Mouse (Mus musculus) neural tube, embryonic 13.5 days (tissue): ENCODE data around the gene A2m. TPM values are rescaled to one million over a fixed set of nuclear protein-coding genes. Genes with fewer than 3 reads are reported as not detected.
A peak's percentile ranks its signal among the peaks of the same experiment; 100 is the strongest.

ENCODE experiments used
- ATAC-seq: fragments of 200-750 bp; cut with Nextera tagmentation; 2 replicates; pipeline ENCODE4 v1.8.0; 2017; ENCODE audit warnings: low read depth, mild to moderate bottlenecking, moderate TSS enrichment, moderate library complexity
- H3K27ac ChIP-seq: fragments of 300-500 bp; sonication (generic); replicated peaks from 2 replicates; pipeline ENCODE4 v1.5.1; 2015; ENCODE audit warnings: moderate library complexity, mild to moderate bottlenecking, inconsistent platforms
- H3K27me3 ChIP-seq: fragments of 300-500 bp; sonication (generic); 2 replicates; pipeline ENCODE4 v1.6.1; 2015; ENCODE audit warnings: mild to moderate bottlenecking, inconsistent platforms
- H3K36me3 ChIP-seq: fragments of 300-500 bp; sonication (generic); 2 replicates; pipeline ENCODE4 v1.6.1; 2015; ENCODE audit warnings: mild to moderate bottlenecking, inconsistent platforms
- H3K4me1 ChIP-seq: fragments of 300-500 bp; sonication (generic); replicated peaks from 2 replicates; pipeline ENCODE4 v1.6.1; 2015; ENCODE audit warnings: inconsistent platforms
- H3K4me2 ChIP-seq: fragments of 300-500 bp; sonication (generic); 2 replicates; pipeline ENCODE4 v1.6.1; 2015; ENCODE audit warnings: inconsistent platforms, mild to moderate bottlenecking, moderate library complexity
- H3K4me3 ChIP-seq: fragments of 300-500 bp; sonication (generic); 2 replicates; pipeline ENCODE4 v1.5.1; 2015; ENCODE audit warnings: mild to moderate bottlenecking, inconsistent platforms
- H3K9ac ChIP-seq: fragments of 300-500 bp; sonication (generic); 2 replicates; pipeline ENCODE4 v1.6.1; 2015; ENCODE audit warnings: moderate library complexity, mild to moderate bottlenecking, inconsistent platforms
- H3K9me3 ChIP-seq: fragments of 300-500 bp; sonication (generic); 2 replicates; pipeline ENCODE4 v1.6.1; 2016; ENCODE audit warnings: inconsistent platforms
- WGBS: fragments of 180-500 bp; shearing (Covaris S2); methylation state at CpG from one replicate; pipeline ENCODE4 v1.1.7; 2015; 5-methylcytosine and 5-hydroxymethylcytosine counted together
- polyA plus RNA-seq: library from polyadenylated mRNA; unstranded; fragments of >200 nt; fragmentation: Nextera tagmentation; extraction: Ambion mirVana; gene quantifications from 2 replicates; pipeline ENCODE4 v1.2.1, GENCODE M21; 2015

Gene A2m
- polyA plus RNA-seq = 9.1 and 10.2 TPM in 2 replicates

DNA sequence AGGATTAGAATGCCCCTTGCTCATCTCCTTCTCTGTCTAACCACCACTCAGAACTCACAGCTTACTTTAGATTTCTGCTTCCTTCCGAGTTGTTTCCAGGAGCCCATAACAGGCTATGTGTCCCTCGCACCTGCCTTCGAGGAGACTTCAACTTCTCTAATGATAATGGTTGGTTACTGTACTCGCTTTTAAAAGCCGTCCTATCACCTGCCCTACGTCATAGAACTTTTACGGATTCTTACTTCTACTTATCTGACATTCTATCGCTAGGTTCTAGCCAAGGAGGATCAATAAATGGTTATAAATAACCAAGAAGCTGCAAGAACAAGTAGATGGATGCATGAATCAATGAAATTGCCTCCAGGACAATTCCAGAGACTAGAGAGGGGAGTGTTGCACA, at the start of gene A2m:
TSS of gene A2m (plus strand) at position 301 of the 400 bp plus-strand sequence.
- H3K9me3 ChIP-seq = no peaks in the 10 kb centered on the region
- peak within 1 kb of the TSS; percentile 46 for H3K9ac ChIP-seq
- H3K4me1 ChIP-seq = peaks cover 8% of the 10 kb centered on the region
- H3K4me2 ChIP-seq = peak within 1 kb of the TSS; percentile 50
- H3K36me3 ChIP-seq = no peaks in the 10 kb centered on the region
- ATAC-seq = no peak
- no peaks in the 10 kb centered on the region for H3K27me3 ChIP-seq
- WGBS = 85% methylated on average over 8 of the region's 8 CpGs
- H3K27ac ChIP-seq = no peak within 1 kb of the TSS
- H3K4me3 ChIP-seq = peak within 1 kb of the TSS; percentile 22

DNA sequence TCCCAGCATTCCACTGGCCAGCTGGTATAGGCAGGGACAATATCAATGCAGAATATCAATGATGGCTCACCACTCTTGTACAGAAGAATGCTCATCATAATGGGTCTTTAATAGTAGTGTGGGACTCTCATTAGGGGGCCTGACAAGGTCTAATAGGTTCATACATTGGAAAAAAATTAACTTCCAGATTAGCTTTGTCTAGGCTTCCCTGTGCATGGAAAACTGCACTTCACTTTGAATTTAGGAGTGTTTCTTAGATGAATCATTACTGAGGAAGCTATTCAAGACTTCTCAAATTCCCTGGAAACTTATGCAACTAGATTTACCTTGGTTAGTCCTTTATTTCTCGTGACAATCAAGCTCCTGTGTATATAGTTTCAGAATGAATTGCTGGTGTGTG, 45.0 kb upstream of the A2m start:
- Histone ChIP-seq H3K9me3 (no peaks in the 10 kb centered on the region), H3K36me3 (no peaks in the 10 kb centered on the region), H3K27me3 (no peaks in the 10 kb centered on the region), H3K4me3 (no peak overlapping the region), H3K9ac (no peak overlapping the region), H3K27ac (no peak overlapping the region), H3K4me2 (no peak overlapping the region), H3K4me1 (no peaks in the 10 kb centered on the region)
- 55% methylated on average over 1 of the region's 1 CpGs for WGBS
- ATAC-seq = no peak

DNA sequence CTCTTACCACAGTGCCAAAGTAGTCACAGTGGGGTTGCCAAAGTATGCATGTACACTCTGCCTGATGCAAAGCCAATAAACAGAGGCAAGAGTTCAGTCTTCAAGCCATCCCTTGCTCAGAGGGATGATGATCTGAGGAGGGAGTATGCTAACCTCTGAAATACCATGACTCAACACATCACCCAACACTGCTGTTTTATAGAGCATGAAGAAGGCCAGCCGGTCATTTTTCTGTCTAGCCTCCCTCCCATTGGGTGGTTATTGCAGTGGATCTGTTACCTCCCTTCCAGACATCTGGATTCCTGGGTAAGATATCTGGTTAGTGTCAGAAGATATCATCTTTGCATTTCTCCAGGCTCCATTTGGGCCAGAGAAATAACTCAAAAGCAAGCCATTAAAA, 34.2 kb upstream of the A2m start:
- 88% methylated on average over 1 of the region's 1 CpGs for WGBS

DNA sequence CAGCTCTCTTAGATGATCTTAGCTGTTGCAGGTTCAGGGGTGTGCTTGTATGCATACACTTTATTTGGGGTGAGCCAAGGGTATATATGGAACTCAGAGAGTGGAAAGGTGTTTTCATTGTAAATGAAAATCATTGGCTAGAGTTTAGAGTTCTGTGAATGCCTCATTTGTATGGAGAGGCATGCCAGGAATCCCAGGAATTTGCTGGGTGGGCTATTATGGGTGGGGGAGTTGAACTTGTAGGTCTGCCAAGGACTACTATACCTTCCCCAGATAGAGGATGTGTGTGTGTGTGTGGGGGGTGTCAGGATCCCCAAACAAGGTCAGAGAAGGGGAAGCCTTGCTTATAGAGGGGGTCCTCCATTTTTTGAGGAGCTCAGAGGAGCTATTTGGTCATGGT, 27.3 kb upstream of the A2m start:
- no peaks in the 10 kb centered on the region for H3K36me3 ChIP-seq
- H3K27me3 ChIP-seq = no peaks in the 10 kb centered on the region
- H3K4me1 ChIP-seq = no peaks in the 10 kb centered on the region
- no peak overlapping the region for H3K27ac ChIP-seq
- no peak overlapping the region for H3K4me2 ChIP-seq
- H3K9ac ChIP-seq = no peak overlapping the region
- no peak overlapping the region for H3K4me3 ChIP-seq
- no peaks in the 10 kb centered on the region for H3K9me3 ChIP-seq
- ATAC-seq = no peak

More for the DNA sequence above, 34.2 kb upstream of the A2m start:
- Histone ChIP-seq H3K27me3 (no peaks in the 10 kb centered on the region), H3K9me3 (no peaks in the 10 kb centered on the region), H3K9ac (no peak overlapping the region), H3K27ac (no peak overlapping the region), H3K36me3 (no peaks in the 10 kb centered on the region), H3K4me2 (no peak overlapping the region), H3K4me1 (no peaks in the 10 kb centered on the region), H3K4me3 (no peak overlapping the region)
- ATAC-seq = no peak

DNA sequence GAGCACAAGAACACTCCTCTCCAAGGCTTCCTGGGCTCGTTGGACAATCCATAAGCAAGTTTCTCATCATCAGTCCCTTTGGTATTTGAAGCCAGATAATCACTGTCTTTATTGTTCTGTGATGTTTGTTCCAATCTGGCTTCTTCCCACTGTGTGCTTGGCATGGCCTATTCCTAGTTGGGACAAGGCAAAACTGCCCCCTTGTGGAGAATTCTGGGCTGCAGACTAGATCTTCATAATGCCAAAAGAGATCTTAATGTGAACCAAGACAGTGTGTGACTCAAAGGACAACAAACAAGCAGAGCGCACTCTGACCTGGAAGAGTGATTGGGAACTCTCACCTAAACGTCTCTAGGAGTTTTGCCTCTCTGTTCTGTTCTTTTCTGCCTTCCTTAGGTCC, 23.4 kb upstream of the A2m start:
- Histone ChIP-seq H3K27ac (no peak overlapping the region), H3K9ac (no peak overlapping the region), H3K36me3 (no peaks in the 10 kb centered on the region), H3K27me3 (no peaks in the 10 kb centered on the region), H3K9me3 (no peaks in the 10 kb centered on the region), H3K4me2 (no peak overlapping the region), H3K4me1 (no peaks in the 10 kb centered on the region), H3K4me3 (no peak overlapping the region)
- 59% methylated on average over 3 of the region's 3 CpGs for WGBS
- ATAC-seq = no peak

DNA sequence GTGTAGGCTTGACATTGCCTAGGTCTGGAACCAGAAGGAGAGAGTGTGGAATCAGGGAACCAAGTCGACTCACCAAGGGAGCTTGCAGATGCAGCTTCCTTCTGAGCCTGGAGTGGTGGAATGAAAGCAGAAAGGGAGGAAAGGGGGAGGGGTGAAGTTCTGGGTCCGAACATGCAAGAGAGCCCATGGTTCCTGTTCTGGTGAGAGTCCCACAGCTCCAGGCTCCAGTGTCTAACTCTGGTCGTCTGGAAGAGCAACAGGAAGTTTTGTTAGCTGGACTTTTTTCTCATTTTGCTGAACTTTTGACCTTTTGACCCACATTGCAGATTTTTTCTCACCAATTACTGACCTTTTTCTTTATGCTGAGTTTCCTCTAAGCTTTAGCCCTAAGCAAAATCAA, 17.7 kb upstream of the A2m start:
- Histone ChIP-seq H3K4me1 (no peaks in the 10 kb centered on the region), H3K4me2 (no peak overlapping the region), H3K27ac (no peak overlapping the region), H3K4me3 (no peak overlapping the region), H3K9ac (no peak overlapping the region), H3K9me3 (no peaks in the 10 kb centered on the region), H3K36me3 (no peaks in the 10 kb centered on the region), H3K27me3 (no peaks in the 10 kb centered on the region)
- WGBS = 41% methylated on average over 3 of the region's 3 CpGs
- no peak for ATAC-seq

DNA sequence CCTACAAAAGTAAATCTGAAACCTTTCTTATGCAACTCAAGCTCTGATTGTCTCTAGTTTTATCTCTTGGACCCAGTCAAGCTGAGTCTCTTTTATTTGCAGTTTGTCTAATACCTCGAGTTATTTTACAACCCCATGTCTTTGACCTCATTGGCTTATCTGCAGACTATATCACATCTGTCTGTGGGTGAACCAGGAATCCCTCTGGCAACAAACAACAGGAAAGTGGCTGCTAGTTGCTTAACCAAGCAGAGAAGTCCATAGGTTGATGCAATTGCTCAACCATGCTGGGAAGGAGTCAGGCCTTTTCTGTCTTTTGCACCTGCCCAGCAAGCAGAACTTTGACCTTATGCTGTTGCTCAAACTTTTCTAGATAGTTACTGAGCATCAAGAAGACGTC, 12.7 kb upstream of the A2m start:
- H3K27me3 ChIP-seq = no peaks in the 10 kb centered on the region
- 83% methylated on average over 2 of the region's 2 CpGs for WGBS

DNA sequence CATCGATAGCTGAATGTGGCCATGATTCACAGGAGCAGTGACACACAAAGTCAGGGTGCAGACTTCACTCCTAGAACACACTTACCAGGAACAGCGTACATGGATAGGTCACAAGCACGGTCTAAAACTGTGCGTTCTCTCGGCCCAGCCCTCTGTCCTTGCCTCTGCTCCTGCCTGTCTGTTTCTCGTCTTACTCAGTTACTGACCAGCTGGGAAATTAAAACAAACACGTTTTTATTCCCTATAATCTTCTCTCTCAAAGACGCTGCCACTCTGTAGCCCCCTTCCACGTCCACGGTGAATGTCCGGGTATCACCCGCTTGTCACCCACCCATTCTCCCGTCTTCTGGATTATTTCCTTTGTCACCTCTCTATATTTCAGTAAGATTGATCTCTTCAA, 656 bp upstream of the A2m start:
- Histone ChIP-seq H3K36me3 (no peaks in the 10 kb centered on the region), H3K4me1 (peaks cover 8% of the 10 kb centered on the region), H3K27ac (no peak overlapping the region), H3K4me3 (no peak overlapping the region), H3K27me3 (no peaks in the 10 kb centered on the region), H3K9me3 (no peaks in the 10 kb centered on the region), H3K9ac (no peak overlapping the region), H3K4me2 (no peak overlapping the region)
- ATAC-seq = no peak
- 83% methylated on average over 13 of the region's 13 CpGs for WGBS

More for the DNA sequence above, 12.7 kb upstream of the A2m start:
- Histone ChIP-seq H3K9me3 (no peaks in the 10 kb centered on the region), H3K36me3 (no peaks in the 10 kb centered on the region), H3K4me3 (no peak overlapping the region), H3K9ac (no peak overlapping the region), H3K27ac (no peak overlapping the region), H3K4me1 (no peaks in the 10 kb centered on the region), H3K4me2 (no peak overlapping the region)
- ATAC-seq = no peak

DNA sequence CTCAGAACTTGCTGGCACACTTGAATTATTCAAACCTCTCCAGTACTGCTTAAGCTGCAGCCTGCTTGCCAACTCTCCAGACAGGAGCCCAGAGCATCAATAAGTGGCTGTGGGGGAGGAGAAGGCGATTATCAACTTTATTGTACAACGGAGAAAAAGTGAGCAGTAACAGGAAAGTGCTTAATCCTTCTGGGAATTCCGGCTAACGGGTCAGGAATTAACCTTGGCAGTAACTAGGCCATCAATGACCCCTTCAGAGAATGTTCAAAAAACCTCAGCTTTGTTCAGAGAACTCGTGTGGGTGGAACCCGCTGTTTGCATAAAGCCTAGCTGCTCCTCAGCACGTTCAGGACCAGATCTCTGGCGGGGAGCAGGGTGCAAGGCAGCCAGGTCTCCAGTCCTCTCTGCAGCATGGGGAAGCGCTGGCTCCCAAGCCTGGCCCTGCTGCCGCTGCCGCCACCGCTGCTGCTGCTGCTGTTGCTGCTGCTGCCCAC, 749 bp downstream of the A2m start:
- no peaks in the 10 kb centered on the region for H3K27me3 ChIP-seq
- no peaks in the 10 kb centered on the region for H3K9me3 ChIP-seq
- no peaks in the 10 kb centered on the region for H3K36me3 ChIP-seq
- H3K4me3 ChIP-seq = peak overlapping the region; percentile 22
- peak overlapping the region; percentile 50 for H3K4me2 ChIP-seq
- 0 out of 2 replicates have a peak, but pooled peaks have one; percentile 53 for ATAC-seq
- peaks cover 8% of the 10 kb centered on the region for H3K4me1 ChIP-seq
- peak overlapping the region; percentile 46 for H3K9ac ChIP-seq
- 7% methylated on average over 12 of the region's 12 CpGs for WGBS
- H3K27ac ChIP-seq = no peak overlapping the region

DNA sequence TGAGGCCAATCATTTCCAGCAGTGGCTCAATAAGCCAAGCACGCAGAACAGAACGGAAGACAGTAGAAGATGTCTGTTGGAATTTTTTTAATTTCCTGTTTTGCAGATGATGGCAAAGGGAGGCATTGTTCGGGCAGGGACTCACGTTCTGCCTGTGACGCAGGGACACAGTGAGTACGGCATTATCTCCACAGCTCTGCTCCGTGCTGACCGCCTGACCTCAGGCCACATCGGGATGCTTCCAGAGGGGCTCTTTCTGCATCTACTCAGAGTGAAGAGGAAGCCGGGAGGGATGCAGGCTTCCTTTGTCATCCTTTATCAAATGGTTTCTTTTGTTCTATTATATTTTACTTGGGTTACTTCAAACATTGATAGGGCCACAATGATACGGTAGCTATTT, 13.3 kb downstream of the A2m start:
- Histone ChIP-seq H3K9ac (no peak overlapping the region), H3K27me3 (no peaks in the 10 kb centered on the region), H3K4me2 (no peak overlapping the region), H3K4me3 (no peak overlapping the region), H3K36me3 (no peaks in the 10 kb centered on the region), H3K9me3 (no peaks in the 10 kb centered on the region), H3K4me1 (no peaks in the 10 kb centered on the region), H3K27ac (no peak overlapping the region)
- no peak for ATAC-seq
- 85% methylated on average over 11 of the region's 11 CpGs for WGBS

Other genes with a start within 250 kb of the A2m start
- 13.6 and 14.0 TPM in 2 replicates for gene Iqsec3, start 161.7 kb upstream of the A2m start, polyA plus RNA-seq
- gene Gm7298, start 97.6 kb downstream of the A2m start, polyA plus RNA-seq = 0.08 TPM in 1 of 2 replicates, not detected in the other
- not detected in 2 replicates for gene Mug1, start 203.2 kb downstream of the A2m start, polyA plus RNA-seq